Mouse (Mus musculus) layer of hippocampus, adult 2 months (tissue): Measurements from ENCODE around the gene Coa4. TPM values are rescaled to one million over a fixed set of nuclear protein-coding genes. Genes with fewer than 3 reads are reported as not detected.

Source experiments
- DNase-seq, 2 experiments: peaks; one replicate each; pipeline ENCODE4 v3.0.0; 2022; ENCODE audit warnings: low spot score in 2 of 2
- H3K27ac ChIP-seq: fragments of 200-600 bp; 2 replicates; pipeline ENCODE4 v1.8.1; 2022
- H3K4me3 ChIP-seq: fragments of 200-600 bp; 2 replicates; pipeline ENCODE4 v1.8.1; 2022; ENCODE audit warnings: mild to moderate bottlenecking
- CTCF ChIP-seq: fragments of 200-600 bp; conservative IDR thresholded peaks from 2 replicates; pipeline ENCODE4 v1.8.1; 2022; ENCODE audit warnings: antibody characterized with exemption, mild to moderate bottlenecking, moderate library complexity
- long read RNA-seq, 2 experiments: library from polyadenylated mRNA; stranded (forward); transcript quantifications; one replicate each; pipeline ENCODE4 v2.0.0; 2021; ENCODE audit warnings: borderline mapping rate in 2 of 2
- total RNA-seq, 2 experiments: library from RNA; stranded (reverse); gene quantifications; 2 replicates each; pipeline ENCODE4 v1.2.3; 2021

Gene Coa4
- total RNA-seq, result 1 to 10 TPM; 7.8 to 9.4 TPM
- long read RNA-seq, experiment 1, partial matches to known transcripts, result 0 of 5 reads
- long read RNA-seq, experiment 1, other reads (novel, unspliced or antisense), result 0 of 5 reads
- long read RNA-seq, experiment 2, transcript Coa4-201 (2 exons, 1,391 nt), result major isoform, 7 of 8 reads
- long read RNA-seq, experiment 2, partial matches to known transcripts, result 0 of 8 reads
- long read RNA-seq, experiment 2, other reads (novel, unspliced or antisense), result 1 of 8 reads

DNA sequence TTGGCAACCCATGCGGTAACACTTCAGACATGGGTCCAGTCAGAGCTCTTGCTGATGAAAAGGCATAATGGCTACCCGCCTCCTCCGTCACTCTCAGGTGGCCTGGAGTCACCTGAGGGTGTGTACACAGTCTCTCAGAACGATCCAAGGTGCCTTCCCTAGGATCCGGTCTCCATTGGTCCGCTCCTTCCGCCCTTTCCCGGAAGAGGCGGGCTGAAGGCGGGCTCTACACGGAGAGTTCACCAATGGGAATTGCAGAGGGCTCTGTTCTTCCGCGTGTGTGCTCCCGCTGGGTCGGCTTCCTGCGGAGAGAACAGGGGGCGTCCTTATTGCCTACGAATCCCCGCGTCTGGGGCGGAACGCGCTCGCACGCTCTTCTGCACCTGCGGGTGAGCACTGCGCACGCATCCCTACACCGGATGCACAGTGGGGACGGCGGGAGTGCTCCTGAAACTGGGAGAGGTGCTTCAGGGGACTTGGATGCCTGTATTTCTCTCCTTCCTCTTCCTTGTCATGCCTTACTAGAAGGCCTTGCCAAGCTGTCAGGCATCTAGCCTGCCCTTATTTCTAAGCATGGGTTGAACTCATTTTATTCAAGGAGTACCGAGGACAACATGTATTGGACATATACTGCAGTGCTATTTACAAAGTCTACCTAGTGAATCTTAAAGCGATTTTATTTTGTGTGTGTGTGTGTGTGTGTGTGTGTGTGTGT, at the start of gene Coa4:
Coa4 (plus strand) TSS at position 268 of the 715 bp plus-strand sequence.
- peak; percentile 89 to 90 for DNase-seq
- TF ChIP-seq CTCF, result 0 out of 2 replicates have a peak, but pooled peaks have one; percentile 8
- H3K27ac ChIP-seq, result peak within 1 kb of the TSS; percentile 95
- peak within 1 kb of the TSS; percentile 95 for H3K4me3 ChIP-seq

DNA sequence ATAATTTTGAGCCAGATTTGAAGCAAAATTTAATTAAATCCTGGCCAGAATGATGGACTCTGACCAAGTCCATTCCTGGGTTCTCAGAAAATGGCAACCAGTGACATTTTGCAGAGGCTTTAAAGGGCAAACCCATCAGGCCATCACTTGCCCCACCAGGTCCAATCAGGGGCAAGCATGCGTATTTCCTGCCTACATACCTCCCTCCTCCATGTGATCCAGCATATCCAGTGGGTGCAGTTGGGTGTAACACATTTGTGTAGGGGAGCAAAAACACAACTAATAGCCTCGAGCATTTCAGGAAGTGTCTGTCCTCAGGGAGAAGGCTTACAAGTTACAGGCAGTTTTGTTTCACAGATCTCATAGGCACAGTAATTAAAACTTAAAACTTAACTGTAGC, 49.6 kb upstream of the Coa4 start:
- Histone ChIP-seq H3K4me3 (no peak overlapping the region), H3K27ac (no peak overlapping the region)
- no peak for TF ChIP-seq CTCF
- no peak for DNase-seq

DNA sequence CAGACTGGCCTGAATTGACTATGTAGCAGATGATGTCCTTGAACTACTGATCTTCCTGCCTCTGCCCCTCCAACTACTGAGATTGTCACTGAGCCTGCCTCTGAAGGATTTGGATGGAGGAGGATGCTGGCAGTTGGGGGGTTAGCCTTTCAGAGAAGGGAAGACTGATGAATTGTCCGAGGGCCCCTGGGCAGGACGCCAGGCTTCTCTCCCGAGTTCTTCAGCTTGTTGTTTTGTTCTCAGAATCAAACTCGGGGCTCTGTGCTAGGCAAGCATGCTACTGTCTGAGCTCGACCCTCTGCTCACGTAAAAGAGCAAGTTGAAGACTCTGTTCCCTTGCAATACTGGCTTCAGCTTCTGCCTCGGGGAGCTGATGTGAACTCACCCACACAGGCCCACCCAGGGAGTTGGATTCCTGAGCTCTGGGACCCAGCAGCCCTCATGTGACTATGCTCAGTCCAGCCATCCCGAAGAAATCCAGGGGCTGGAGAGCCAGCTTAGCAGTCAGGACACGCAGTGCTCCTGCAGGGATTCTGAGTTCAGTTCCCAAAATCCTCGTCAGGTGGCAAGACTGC, 48.3 kb upstream of the Coa4 start:
- TF ChIP-seq CTCF, result no peak
- no peak for DNase-seq
- Histone ChIP-seq H3K4me3 (no peak overlapping the region), H3K27ac (no peak overlapping the region)

DNA sequence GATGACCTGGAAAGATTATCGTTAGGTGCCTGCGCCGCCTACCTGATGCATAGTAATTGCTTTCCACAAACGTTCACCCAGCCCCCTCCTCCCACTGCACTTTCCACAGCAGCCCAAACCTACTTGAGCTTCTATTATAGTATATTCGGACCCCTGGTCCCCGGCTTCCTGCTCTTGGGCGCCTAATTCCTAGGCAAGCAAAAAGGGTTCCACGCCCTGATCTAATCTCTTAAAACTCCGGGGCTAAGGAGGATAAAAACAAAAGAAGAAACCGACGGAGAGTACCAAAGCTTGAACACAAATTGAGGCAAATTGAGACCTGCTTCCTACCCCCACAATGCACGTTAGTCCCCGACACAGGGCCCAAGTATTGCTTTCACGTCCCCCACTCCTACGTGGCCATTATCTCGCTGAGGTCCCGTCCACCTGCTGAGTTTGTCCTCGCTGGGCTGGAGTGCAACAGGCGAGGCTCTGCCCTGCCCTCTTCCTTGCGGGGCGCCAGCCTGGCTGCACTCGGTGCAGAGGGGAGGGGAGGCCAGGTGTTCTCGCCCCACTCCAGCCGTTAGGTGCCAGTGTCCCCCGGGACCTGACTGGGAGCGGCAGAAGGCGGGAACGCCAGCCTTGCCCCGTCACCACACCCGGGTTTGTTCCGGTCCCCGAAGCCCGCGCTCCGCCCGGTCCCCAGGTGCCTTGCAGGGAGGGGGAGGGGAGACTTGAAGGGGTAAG, 44.3 kb upstream of the Coa4 start:
- Histone ChIP-seq H3K27ac (peak overlapping the region; percentile 79), H3K4me3 (peak overlapping the region; percentile 51)
- TF ChIP-seq CTCF, result no peak
- DNase-seq, result no peak

DNA sequence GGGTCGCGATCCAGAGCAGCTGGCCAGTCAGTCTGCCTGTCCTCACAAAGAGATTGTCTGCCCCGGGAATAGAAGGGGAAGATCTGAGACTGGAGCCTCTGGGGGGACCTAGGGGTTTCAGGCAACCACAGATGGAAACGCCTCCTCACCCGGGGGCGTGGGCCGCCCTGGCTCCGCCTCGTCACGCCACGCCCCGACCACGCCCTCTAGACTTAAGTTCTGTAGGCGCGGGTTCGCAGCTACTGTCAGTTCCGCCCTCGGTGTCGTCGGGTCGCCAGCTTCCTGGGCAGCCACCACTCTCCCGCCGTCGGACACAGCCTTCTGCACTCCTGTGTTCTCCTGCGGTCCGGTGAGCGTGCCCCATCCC, 43.8 kb upstream of the Coa4 start, which contains the start of gene Ucp2:
Ucp2 (plus strand) TSS at position 221 of the 367 bp plus-strand sequence.
- DNase-seq, result peak; percentile 40 to 57
- Histone ChIP-seq H3K4me3 (peak within 1 kb of the TSS; percentile 51), H3K27ac (peak within 1 kb of the TSS; percentile 79)
- no peak for TF ChIP-seq CTCF

DNA sequence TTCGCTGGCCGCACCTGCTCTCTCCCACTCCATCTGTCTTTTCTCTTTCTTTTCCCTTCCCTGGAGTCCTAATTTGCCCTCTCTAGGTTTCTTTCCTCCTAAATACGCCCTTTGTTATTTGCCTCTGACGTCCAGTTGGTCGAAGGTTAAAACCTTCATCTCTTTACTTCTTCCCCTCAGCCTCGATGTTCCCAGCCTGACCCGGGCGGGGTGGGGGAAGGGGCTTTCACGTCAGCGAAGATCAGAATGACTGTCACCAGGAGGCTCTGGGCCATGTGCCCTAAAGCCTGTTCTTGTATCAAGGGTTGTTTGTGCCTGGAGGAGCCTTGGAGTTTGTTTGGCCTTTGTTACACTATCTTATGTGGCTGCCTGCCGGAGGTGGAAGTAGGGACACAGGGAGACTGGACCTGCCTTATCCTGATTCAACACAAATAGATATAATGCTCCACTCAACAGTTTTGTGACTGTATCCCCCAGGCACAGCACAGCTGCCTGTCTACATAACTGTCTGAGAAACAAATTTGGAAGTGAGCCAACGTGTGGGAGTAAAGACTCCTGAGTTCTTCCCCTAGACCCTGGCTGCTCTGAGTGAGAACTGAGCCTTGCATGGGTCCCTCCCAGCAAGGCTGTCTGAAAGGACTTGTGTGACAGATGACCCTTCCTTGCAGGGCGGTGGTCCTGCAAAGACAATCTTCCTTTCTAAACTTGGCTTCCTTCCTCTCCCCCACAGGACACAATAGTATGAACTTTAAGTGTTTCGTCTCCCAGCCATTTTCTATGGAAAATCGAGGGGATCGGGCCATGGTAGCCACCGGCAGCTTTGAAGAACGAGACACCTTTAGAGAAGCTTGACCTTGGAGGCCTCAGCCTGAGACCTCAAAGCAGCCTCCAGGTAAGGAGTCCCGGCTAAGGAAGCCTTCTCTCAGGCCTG, 43.1 kb upstream of the Coa4 start:
- no peak for DNase-seq
- TF ChIP-seq CTCF, result no peak
- peak overlapping the region; percentile 79 for H3K27ac ChIP-seq
- peak overlapping the region; percentile 51 for H3K4me3 ChIP-seq

DNA sequence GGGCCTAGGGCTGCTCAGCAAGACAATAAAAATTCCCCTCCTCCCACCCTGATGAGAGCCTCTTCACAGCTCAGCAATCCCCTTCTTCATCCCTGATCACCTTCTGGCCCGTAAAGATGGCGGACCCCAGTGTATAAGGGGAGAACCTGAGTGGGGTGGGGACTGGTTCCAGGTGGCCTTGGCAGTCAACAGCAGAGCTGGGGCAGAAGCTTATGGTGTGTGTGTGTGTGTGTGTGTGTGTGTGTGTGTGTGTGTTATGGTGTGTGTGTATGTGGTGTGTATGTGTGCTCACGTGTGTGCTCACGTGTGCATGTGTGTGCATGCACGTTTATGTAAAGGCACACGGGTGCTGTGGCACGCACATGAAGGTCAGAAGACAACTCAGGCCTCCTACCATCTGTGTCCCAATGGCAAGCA, 42.4 kb upstream of the Coa4 start:
- Histone ChIP-seq H3K27ac (peak overlapping the region; percentile 90; the same call in 1 of the 2 replicates), H3K4me3 (peak overlapping the region; percentile 51)
- DNase-seq, result no peak
- TF ChIP-seq CTCF, result no peak

DNA sequence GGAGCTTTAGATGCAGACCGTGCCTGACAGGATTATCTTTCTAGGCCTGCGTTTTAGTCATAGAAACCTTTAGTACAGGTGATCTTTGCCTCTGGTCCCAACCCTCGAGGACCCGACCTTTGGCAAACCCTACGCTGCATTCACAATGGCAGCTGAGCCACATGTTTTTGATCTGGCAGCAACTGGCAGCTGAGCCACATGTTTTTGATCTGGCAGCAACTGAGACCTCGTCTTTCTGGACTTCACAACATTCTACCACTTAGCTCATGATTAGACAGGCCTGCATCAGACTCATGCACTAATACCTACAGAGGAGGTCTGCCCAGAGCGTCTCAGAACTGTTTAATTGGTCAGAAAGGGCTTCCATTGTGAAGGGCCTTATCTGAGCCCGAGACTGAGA, 41.8 kb upstream of the Coa4 start:
- Histone ChIP-seq H3K4me3 (peak overlapping the region; percentile 19), H3K27ac (peak overlapping the region; percentile 90)
- TF ChIP-seq CTCF, result no peak
- no peak for DNase-seq

DNA sequence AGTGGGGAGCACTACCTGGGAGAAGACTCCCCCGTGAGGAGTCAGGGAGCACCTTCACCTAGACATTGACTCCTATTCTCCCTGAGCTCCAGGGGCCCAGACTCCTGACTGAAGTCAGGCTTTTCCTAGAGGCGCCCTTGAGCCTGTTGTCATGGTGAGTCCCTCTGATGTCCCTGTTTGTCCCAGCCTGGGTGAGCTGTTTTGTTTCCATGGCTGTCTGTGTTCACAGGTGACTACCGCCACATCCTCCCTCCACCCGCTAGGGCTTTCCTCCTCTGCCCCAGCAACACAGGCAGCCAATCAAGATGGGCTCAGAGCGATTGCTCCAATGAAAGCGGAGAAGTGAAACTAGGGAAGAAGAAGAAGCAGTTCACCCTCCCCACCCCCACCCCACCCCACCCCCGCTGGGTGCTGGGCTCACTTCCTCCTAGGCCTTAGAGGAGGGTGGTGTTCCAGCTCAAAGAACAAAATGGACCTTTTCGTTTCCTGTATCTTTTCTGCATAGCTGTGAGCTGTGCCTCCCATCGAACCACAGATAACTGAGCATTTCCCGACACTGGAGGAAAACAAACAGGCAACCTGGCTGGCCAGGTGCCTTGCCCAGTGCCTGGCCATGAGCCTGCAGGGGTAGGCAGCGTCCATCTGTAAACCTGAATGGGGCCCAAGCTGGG, 41.2 kb upstream of the Coa4 start:
- Histone ChIP-seq H3K27ac (peak overlapping the region; percentile 90), H3K4me3 (peak overlapping the region; percentile 26)
- no peak; the same call in none of the 2 replicates for TF ChIP-seq CTCF
- peak; percentile 54 to 82 for DNase-seq

DNA sequence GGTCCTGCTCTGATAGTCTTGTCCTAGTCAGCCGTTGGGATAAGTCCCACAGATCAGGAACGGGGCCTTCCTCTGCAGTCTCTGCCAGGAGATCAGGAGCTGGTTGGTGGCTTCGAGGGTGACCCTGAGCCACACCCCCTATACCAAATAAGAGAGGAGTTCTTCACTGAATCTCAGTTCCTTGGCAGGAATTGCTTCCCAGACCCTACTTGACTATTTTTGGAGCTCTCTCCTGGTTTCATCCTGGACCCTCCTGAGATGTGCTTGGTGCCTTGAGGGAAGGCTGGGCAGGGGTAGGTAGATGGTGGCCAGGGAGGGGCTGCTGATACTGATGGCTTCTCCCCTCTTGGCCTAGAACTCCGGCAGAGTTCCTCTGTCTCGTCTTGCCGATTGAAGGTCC, 40.5 kb upstream of the Coa4 start:
- Histone ChIP-seq H3K27ac (peak overlapping the region; percentile 90), H3K4me3 (no peak overlapping the region; the same call in 1 of the 2 replicates)
- TF ChIP-seq CTCF, result no peak
- no peak for DNase-seq

DNA sequence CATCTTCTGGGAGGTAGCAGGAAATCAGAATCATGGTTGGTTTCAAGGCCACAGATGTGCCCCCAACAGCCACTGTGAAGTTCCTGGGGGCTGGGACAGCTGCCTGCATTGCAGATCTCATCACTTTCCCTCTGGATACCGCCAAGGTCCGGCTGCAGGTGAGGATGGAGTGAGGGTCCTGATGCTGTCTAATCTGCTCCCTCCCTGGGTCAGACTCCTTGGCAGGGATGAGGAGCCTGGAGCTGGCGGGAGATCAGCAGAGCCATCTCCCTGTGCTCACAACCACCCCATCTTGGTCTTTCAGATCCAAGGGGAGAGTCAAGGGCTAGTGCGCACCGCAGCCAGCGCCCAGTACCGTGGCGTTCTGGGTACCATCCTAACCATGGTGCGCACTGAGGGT, 40.1 kb upstream of the Coa4 start:
- H3K27ac ChIP-seq, result peak overlapping the region; percentile 90; the same call in 1 of the 2 replicates
- DNase-seq, result no peak
- no peak overlapping the region for H3K4me3 ChIP-seq
- TF ChIP-seq CTCF, result no peak

DNA sequence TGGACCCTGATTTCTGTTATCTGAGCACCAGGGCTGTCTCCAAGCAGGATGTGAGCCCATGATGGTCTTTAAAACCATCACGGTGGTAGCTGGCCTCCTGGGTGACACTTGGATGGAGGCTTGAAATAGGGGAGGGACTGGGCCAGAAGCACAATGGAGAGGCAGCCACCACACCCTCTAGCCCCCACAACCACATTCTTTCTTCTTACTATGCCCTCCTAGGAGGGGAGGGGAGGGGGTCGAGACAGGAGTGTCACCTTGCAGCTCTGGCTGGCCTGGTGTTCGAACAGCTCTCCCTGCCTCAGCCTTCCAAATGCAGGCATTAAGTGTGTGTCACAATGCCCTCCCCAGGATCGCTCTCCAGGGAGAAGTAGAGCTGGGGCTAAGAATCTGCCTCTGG, 39.5 kb upstream of the Coa4 start:
- Histone ChIP-seq H3K4me3 (no peak overlapping the region), H3K27ac (no peak overlapping the region)
- TF ChIP-seq CTCF, result no peak
- DNase-seq, result no peak
